Mouse (Mus musculus): Measurements from ENCODE around the gene Sntb2.
"Not testable (repeated sequence)": the region's sequence is repeated elsewhere in the genome, so short reads cannot be mapped to it uniquely, and the experiment has no call there.

Sntb2 gene

DNA sequence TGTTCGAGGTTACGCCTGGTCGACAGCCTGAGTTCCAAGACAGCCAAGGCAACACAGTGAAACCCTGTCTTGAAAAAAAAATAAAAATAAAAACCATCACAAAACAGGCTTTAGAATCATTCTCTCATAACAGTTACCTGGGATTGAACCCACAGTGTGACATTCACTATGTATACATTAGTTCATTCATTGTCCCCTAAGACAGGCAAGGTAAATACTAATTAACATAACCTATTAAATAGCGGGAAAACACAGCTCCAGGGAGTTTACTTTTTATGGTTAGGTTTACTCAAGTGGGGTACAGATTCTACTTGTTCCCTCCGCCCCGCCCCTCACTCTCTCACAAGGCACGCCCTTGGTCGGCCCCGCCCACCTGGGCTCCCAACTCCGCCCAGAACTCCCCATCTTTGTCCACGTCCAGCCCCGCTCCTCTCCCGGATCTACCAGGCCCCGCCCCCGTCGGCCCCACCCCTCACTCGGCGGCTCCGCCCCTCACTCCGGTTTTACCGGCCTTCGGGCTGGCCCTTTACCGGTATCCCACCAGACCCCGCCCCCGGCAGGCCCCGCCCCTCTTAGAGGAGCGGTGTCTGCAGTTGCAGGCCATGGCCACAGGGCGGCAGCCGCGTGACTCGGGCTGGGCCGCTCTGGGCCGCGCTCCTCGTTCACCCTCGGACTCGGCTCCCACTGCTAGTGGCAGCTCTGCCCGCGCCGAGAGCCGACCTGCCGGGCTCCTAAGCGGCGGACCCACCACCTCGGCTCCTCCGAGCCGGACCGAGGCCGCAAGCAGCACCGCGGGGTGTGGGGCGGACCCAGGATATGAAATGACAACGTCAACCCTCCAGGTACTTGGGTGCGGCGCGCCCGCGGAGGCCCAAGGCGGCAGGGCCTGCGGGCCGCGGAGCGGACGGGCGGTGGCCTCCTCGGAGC is 95.4 kb downstream of the Sntb2 start, which contains the start of gene Vps4a:
TSS of gene Vps4a (plus strand) at position 573 of the 927 bp plus-strand sequence.
- in situ Hi-C loops (cut with MboI, MseI): no loop called here

DNA sequence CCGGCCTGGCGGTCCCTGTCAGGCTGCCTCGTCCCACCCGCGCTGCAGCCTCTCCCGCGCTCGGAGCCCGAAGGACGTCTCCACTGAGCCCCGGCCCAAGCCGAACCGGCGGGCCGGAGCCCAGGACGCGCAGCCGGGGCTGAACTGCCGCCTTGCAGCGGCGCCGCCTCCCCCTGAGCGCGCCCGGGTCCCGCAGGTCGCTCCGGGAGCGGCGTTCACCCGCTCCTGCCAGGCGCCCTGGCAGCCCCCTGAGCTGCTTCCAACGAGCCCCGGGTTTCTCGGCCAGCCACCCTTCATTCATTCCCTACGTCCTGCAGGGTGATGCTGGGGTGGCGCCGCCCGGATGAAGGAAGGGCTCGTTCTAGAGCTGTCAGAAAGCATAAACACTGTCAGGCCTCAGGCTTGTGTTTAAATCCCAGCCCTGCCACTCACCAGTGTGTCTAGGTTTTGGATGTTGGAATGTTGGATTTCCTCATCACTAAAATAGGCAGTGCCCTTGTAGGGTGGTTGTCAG is 96.1 kb downstream of the Sntb2 start:
- in situ Hi-C loops (cut with MboI, MseI): no loop called here

DNA sequence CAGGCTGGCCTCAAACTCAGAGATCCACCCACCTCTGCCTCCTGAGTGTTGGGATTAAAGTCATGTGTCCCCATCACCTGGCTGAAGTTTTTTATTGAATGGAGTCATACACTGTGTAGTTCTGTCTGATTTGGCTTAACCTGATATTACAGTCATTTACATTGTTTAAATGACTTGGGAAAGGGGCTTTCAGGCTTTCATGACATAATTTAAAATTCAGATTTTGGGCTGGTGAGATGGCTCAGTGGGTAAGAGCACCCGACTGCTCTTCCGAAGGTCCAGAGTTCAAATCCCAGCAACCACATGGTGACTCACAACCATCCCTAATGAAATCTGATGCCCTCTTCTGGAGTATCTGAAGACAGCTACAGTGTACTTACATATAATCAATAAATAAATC is 98.1 kb downstream of the Sntb2 start:
- in situ Hi-C loops (cut with MboI, MseI): not testable (repeated sequence)

DNA sequence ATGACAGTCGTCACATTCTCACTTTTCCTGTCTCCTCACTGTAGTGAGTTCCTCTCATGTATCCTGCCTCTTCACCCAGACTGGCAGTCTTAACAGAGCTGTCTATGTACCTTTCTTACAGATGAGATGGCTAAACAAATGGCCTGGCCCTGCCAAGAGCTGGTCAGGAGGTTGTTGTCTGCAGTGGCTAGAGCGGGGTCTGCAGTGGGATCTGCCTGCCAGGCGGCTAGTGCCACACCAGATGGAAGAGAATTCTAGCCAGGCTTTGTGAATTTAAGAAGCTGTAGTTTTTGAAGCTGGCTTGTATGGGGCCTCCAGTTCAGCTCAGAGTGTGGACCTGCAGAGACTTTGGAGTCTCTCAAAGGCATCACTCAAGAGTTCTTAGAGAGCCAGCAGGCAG is 100.1 kb downstream of the Sntb2 start:
- in situ Hi-C loops (cut with MboI, MseI): no loop called here

DNA sequence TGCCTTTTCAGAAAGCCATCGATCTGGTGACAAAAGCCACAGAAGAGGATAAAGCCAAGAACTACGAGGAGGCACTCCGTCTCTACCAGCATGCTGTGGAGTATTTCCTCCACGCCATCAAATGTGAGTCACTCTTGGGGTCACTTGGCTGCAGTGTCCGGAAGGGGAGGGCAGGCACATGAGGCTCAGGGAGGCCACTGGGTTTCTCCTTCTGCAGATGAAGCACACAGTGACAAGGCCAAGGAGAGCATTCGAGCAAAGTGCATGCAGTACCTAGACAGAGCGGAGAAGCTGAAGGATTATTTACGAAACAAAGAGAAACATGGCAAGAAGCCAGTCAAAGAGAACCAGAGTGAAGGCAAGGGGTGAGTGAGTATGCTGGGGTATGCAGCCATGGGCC is 101.1 kb downstream of the Sntb2 start:
- in situ Hi-C loops (cut with MboI, MseI): no loop called here

DNA sequence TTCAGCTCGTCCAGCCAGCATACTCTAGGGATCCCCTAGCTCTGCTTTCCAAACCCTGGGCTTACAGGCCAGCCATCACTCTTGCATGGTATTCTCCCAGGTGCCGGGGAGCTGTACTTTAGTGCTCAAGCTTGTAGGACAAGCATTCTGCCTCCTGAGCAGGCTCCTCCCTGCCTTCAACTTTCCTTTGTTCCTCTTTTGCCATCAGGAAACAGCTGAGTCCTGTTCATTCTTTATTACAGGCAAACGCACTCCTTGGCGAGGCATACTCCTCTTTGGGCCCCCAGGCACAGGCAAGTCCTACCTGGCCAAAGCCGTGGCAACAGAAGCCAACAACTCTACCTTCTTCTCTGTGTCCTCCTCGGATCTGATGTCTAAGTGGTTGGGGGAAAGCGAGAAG is 105.1 kb downstream of the Sntb2 start:
- in situ Hi-C loops (cut with MboI, MseI): no loop called here

DNA sequence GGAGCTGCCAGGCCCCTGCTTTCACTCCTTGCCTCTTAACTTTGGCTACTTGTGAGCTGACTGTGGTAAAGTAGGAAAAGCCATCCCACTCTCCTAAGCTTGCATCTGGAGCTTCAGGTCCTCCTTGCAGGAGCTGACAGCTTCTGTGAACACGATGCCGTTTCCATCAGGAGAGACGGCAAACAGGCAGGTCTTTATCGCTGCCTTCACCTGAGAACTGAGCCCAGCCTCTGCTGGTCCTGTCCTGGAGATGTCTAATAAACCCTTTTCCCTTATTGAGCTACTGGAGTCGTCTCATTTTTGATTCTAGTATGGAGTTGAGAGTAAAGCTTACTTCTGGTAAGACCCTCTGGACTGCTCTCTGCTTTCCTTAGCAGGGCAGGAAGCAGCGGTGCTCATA is 109.9 kb downstream of the Sntb2 start:
- in situ Hi-C loops (cut with MboI, MseI): no loop called here

DNA sequence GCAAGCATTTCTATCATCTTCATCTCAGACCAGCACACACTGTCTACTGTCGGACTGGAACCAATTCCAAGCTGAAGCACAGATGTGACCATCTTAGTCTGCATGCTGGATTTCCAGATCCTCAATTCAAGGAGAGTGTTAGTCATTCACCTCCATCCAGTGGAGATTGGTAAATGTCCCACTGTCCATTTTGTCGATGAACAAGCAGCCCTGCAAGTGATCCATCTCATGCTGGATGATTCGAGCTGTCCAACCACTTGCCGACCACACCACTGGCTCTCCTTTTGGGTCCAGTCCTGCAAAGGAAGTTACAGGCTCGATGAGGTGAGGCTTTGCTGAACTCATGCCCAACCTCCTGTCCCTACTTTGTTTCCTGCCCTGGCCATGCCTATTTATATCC is 111.4 kb downstream of the Sntb2 start:
- in situ Hi-C loops (cut with MboI, MseI): no loop called here

DNA sequence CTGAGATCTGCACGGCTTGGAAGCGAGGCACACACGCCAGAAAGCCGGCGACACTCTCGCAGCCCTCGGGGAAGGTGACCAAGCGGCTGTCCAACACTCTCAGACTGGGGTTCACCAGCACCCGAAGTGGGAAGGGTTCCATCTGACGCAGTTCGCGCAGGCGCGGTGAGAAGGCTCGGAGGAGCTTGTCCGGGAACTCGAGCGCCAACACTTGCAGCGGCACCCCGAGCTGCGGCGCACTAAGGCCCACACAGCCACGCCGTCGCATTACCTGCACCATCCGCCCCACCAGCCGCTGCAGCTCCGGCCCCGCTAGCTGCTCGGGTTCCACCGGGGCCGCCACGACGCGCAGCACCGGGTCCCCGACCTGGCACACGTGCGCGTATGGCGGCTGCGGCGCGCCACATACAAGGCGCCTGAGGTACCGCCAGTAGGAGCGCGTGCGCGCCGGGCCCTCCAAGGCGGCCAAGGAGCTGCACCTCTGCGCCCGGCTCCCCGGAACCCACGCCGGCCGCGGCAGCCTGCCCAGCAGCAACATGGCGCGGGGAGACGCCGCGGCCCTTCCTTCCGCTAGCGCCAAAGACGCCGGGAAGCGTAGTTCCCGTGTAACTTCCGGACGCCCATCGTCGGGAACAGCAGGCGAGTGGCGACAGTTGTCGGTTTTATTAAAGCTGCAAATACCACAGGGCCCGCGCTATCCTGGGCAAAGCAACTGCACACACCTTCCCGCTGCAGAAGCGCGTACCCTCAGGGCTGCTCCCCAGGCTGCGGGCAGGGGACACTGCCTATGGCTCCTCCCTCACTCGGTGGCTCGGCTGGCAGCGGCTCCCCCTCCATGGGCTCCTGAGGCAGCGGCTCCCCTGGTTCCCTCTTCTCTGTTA is 112.8 kb downstream of the Sntb2 start, which contains the start of gene Pdf:
TSS of gene Pdf (minus strand) at position 554 of the 881 bp plus-strand sequence.
- in situ Hi-C loops (cut with MboI, MseI): no loop called here

DNA sequence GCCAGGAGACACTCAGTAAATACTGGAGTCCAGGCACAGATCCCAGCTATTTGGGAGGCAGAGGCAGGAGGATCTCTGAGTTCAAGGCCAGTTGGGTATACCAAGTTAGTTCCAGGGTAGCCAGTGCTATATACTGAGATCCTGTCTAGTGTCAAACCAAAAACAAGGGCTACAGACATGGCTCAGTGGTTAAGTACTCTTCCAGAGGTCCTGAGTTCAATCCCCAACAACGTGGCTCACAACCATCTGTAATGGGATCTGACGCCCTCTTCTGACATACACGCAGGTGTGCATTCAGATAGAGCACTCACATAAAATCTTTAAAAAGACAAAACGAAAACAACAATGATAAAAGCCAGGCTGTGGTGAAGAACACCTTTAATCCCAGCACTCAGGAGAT is 113.9 kb downstream of the Sntb2 start:
- in situ Hi-C loops (cut with MboI, MseI): no loop called here

DNA sequence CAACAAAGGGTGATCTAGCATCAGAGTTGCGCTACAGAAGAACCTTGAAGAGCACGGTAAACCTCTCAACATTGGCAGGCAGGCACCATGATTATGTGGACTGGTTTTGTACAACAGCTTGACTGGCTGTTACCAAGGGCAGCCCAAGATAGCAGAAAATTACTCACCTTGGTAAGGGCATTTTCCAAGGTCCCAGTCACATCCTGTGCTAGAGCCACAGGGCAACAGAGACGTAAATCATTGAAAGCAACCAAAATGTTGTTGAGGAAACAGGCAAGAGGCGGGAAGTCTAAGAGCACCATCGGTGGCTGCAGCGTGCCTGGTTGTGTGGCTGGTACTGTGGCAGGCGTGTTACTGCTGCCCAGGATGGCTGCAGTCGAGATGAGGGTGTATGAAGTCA is 116.5 kb downstream of the Sntb2 start:
- in situ Hi-C loops (cut with MboI, MseI): no loop called here

DNA sequence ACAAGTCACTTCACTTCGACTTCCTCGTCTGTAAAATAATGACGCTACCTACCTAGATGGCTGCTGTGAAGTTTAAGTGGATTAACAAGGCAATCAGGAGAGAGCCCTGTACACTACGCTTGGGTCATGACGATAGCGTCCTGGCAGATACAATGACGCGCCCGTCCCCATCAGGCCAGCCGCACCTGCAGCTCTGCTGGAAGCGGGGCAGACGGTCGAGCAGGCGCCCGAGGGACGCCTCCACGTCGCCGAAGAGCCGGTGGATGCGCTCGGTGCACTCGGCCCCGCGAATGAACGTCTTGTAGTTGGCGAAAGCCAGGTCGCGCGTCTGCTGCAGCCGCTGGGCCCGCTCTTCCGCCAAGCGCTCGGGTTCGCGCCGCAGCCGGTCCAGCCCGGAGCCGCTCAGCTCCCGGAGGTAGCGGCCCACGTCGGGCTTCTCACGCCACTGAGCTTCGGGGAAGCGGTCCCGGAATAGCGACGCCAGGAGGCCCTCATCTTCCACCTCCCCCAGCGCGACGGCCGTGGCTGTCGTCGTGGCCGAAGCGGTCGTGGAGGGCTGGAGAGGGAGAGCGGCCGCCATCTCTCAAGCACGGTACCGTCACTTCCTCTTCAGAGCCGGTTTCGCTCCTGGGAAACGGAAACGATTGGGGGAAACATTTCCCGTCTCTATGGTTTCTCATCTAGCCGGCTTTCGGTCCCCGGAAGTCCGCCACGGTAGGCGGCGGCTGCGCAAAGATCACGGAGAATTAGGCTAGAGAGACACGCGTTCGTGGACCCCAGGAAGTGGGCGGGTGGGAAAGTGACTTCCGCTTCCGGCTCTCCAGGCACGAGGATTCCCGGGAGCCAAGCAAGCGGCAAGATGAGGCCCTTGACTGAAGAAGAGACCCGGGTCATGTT is 120.8 kb downstream of the Sntb2 start, which contains the start of the genes Cog8 and Nip7:
TSS of gene Cog8 (minus strand) at position 614 of the 897 bp plus-strand sequence.
TSS of gene Nip7 (plus strand) at position 802 of the 897 bp plus-strand sequence.
- in situ Hi-C loops (cut with MboI, MseI): no loop called here

DNA sequence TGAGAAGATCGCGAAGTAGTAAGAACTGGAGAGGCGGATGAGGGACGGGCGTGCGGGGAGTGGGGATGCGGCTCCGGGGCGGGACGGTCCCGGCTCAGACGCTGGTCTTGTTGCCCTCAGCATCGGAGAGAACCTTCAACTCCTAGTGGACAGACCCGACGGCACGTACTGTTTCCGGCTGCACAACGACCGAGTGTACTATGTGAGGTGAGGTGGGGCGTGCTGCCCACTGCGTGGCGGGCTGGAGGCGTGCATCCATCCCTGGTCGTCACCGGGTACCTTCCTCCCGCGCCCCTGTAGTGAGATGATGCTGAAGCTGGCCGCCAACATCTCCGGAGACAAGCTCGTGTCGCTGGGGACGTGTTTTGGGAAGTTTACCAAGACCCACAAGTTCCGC is 121.4 kb downstream of the Sntb2 start:
- in situ Hi-C loops (cut with MboI, MseI): no loop called here

DNA sequence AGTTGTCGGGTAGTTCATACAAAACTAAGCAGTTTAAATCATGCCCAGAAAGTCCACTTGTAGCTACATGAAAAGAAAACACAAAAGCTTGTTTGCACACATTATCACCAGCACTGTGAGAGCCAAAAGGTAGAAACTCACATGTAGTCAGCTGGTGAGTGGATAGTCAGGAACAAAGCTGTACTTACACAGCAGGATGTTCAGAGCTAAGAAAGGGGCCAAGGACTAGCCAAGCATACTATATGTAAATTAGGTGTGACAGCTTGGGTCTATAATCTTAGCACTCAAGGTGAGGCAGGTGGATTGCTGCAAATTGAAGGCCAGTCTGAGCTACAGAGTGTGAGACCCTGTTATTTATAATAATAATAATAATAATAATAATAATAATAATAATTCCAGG is 127.1 kb downstream of the Sntb2 start:
- in situ Hi-C loops (cut with MboI, MseI): no loop called here

DNA sequence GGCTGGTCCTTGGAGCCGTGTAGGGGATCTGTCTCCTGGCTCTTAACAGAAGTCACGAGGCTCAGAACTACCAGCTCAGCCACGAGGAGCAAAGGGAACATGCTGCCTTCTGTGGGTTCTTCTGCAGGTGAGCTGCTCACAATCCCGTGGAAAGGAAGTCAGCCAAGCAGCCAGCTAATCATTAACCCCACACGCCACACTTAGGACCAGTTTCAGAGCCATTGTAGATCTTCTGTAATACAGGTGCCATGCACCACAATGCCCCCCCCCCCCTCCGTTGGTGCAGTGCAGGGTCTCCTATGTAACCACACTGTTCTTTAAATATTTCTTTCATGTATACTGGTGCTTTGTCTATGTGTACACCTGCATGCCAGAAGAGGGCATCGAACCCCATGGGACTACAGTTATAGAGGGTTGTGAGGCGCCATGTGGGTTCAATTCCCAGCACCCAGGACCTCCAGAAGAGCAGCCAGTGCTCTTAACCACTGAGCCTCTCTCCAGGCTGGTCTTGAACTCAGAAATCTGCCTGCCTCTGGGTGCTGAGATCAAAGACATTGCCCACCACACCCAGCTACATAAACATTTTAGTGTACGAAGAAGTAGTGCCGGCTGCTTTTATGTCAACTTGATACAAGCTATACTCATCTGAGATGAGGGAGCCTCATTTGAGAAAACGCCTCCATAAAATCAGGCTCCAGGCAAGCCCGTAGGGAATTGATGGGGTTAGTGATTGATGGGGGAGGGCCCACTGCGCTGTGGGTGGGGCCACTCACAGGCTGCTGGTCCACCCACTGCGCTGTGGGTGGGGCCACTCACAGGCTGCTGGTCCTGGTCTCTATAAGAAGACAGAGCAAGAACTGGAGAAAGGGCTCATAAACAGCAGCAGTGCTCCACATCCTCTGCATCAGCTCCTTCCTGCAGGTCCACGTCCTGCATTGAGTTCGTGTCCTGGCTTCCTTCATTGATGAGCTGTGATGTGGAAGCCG is 130.3 kb downstream of the Sntb2 start, which contains the start of gene Tmed6:
TSS of gene Tmed6 (minus strand) at position 134 of the 986 bp plus-strand sequence.
- in situ Hi-C loops (cut with MboI, MseI): no loop called here

All from T-helper 1 cell (primary cell).